Mouse (Mus musculus) hindbrain, postnatal 0 days (tissue): ENCODE measurements at regions not wholly inside any gene's neighbourhood (a gene's known extent, or its start where the extent isn't known, plus 50 kb on each side); places are given as distances from the start of the nearest gene placed in this dataset.

Experiments used
- ATAC-seq: fragments of 200-750 bp; cut with Nextera tagmentation; 2 replicates; pipeline ENCODE4 v1.8.0; 2017; ENCODE audit warnings: mild to moderate bottlenecking, moderate TSS enrichment, moderate library complexity
- DNase-seq: peaks from one replicate; pipeline ENCODE4 v3.0.0-alpha.2; 2015; ENCODE audit warnings: low spot score
- H3K27ac ChIP-seq: fragments of 300-500 bp; sonication (generic); 2 replicates; pipeline ENCODE4 v1.5.1; 2014; ENCODE audit warnings: mild to moderate bottlenecking
- H3K27me3 ChIP-seq: fragments of 300-500 bp; sonication (generic); 2 replicates; pipeline ENCODE4 v1.6.1; 2014; ENCODE audit warnings: low read length, mixed read lengths; ENCODE audit not compliant: insufficient read depth
- H3K36me3 ChIP-seq: fragments of 300-500 bp; sonication (generic); 2 replicates; pipeline ENCODE4 v1.6.1; 2014; ENCODE audit warnings: low read length, mixed read lengths; ENCODE audit not compliant: insufficient read depth
- H3K4me1 ChIP-seq: fragments of 300-500 bp; sonication (generic); 2 replicates; pipeline ENCODE4 v1.6.1; 2014; ENCODE audit warnings: antibody characterized with exemption, low read length, mixed read lengths; ENCODE audit not compliant: insufficient read depth
- H3K4me2 ChIP-seq: fragments of 300-500 bp; sonication (generic); 2 replicates; pipeline ENCODE4 v1.6.1; 2014; ENCODE audit warnings: low read depth, mild to moderate bottlenecking, low read length, moderate library complexity, mixed read lengths
- H3K4me3 ChIP-seq: fragments of 300-500 bp; sonication (generic); 2 replicates; pipeline ENCODE4 v1.5.1; 2014; ENCODE audit warnings: low read length
- H3K9ac ChIP-seq: fragments of 300-500 bp; sonication (generic); replicated peaks from 2 replicates; pipeline ENCODE4 v1.6.1; 2014; ENCODE audit warnings: mild to moderate bottlenecking, low read length, moderate library complexity, mixed read lengths
- H3K9me3 ChIP-seq: fragments of 300-500 bp; sonication (generic); 2 replicates; pipeline ENCODE4 v1.6.1; 2016; ENCODE audit warnings: low read length, mixed read lengths
- CTCF ChIP-seq: IDR thresholded peaks from 2 replicates; pipeline ENCODE4 v1.5.1; 2016; ENCODE audit warnings: antibody characterized with exemption, control low read depth, low read depth
- WGBS: fragments of 180-500 bp; shearing (Covaris S2); extraction: QIAGEN DNeasy Blood & Tissue Kit; methylation state at CpG from one replicate; pipeline ENCODE4 v1.1.7; 2014; 5-methylcytosine and 5-hydroxymethylcytosine counted together

GRCm38 (mm10) chr15:25059347-25059746 is 354.2 kb downstream of the Basp1 start:
- Histone ChIP-seq H3K27ac (no peak overlapping the region), H3K9me3 (peaks cover 4% of the 10 kb centered on the region; the same call in 1 of the 2 replicates), H3K4me2 (no peak overlapping the region), H3K4me3 (no peak overlapping the region), H3K9ac (no peak overlapping the region), H3K36me3 (no peaks in the 10 kb centered on the region), H3K27me3 (no peaks in the 10 kb centered on the region), H3K4me1 (no peaks in the 10 kb centered on the region)
- ATAC-seq (no peak), DNase-seq (peak; percentile 19)
- TF ChIP-seq CTCF, result no peak

GRCm38 (mm10) chr15:25047875-25048274 is 365.7 kb downstream of the Basp1 start:
- H3K36me3 ChIP-seq, result no peaks in the 10 kb centered on the region
- 52% methylated on average over 1 of the region's 1 CpGs for WGBS
- H3K9ac ChIP-seq, result no peak overlapping the region
- H3K4me3 ChIP-seq, result no peak overlapping the region
- peak; percentile 73 for TF ChIP-seq CTCF
- DNase-seq (peak; percentile 82), ATAC-seq (no peak)
- H3K27me3 ChIP-seq, result no peaks in the 10 kb centered on the region
- no peaks in the 10 kb centered on the region for H3K9me3 ChIP-seq
- H3K27ac ChIP-seq, result no peak overlapping the region
- H3K4me2 ChIP-seq, result no peak overlapping the region
- no peaks in the 10 kb centered on the region for H3K4me1 ChIP-seq

GRCm38 (mm10) chr15:25046514-25047138 is 366.9 kb downstream of the Basp1 start:
- H3K4me3 ChIP-seq, result no peak overlapping the region
- peak; percentile 47; the same call in 1 of the 2 replicates for ATAC-seq

GRCm38 (mm10) chr15:25036231-25036630 is 377.3 kb downstream of the Basp1 start:
- no peaks in the 10 kb centered on the region for H3K27me3 ChIP-seq
- H3K9me3 ChIP-seq, result no peaks in the 10 kb centered on the region
- TF ChIP-seq CTCF, result no peak
- no peaks in the 10 kb centered on the region for H3K36me3 ChIP-seq
- no peak overlapping the region for H3K4me3 ChIP-seq
- H3K27ac ChIP-seq, result no peak overlapping the region
- ATAC-seq (no peak), DNase-seq (no peak)
- 90% methylated on average over 3 of the region's 3 CpGs for WGBS
- no peak overlapping the region for H3K4me2 ChIP-seq
- H3K4me1 ChIP-seq, result no peaks in the 10 kb centered on the region
- no peak overlapping the region for H3K9ac ChIP-seq

More at GRCm38 (mm10) chr15:25046514-25047138, 366.9 kb downstream of the Basp1 start:
- Histone ChIP-seq H3K36me3 (no peaks in the 10 kb centered on the region), H3K27ac (no peak overlapping the region), H3K9me3 (no peaks in the 10 kb centered on the region), H3K9ac (no peak overlapping the region), H3K4me1 (no peaks in the 10 kb centered on the region), H3K4me2 (no peak overlapping the region), H3K27me3 (no peaks in the 10 kb centered on the region)
- WGBS, result 31% methylated on average over 5 of the region's 5 CpGs
- DNase-seq, result peak; percentile 15
- no peak for TF ChIP-seq CTCF

- WGBS, result 61% methylated on average over 8 of the region's 8 CpGs
- Histone ChIP-seq H3K4me2 (no peak overlapping the region), H3K27ac (no peak overlapping the region), H3K4me1 (no peaks in the 10 kb centered on the region), H3K36me3 (no peaks in the 10 kb centered on the region), H3K27me3 (no peaks in the 10 kb centered on the region), H3K9ac (no peak overlapping the region), H3K4me3 (no peak overlapping the region), H3K9me3 (no peaks in the 10 kb centered on the region)
- no peak for ATAC-seq
- DNase-seq, result no peak
- TF ChIP-seq CTCF, result no peak
These were observed 385.7 kb downstream of the Basp1 start for GRCm38 (mm10) chr15:25027865-25028264.

- peak; percentile 54 for TF ChIP-seq CTCF
- H3K27me3 ChIP-seq, result no peaks in the 10 kb centered on the region
- ATAC-seq (peak; percentile 80), DNase-seq (peak; percentile 72)
- peak overlapping the region; percentile 30 for H3K4me3 ChIP-seq
- under 1% methylated on average over 15 of the region's 15 CpGs for WGBS
- H3K4me1 ChIP-seq, result no peaks in the 10 kb centered on the region
- H3K4me2 ChIP-seq, result peak overlapping the region; percentile 55
- H3K27ac ChIP-seq, result peak overlapping the region; percentile 78
- H3K9ac ChIP-seq, result peak overlapping the region; percentile 36
- H3K9me3 ChIP-seq, result no peaks in the 10 kb centered on the region
- no peaks in the 10 kb centered on the region for H3K36me3 ChIP-seq
These were observed 386.6 kb downstream of the Basp1 start for GRCm38 (mm10) chr15:25026786-25027461.

- DNase-seq, result peak; percentile 35
These were observed 387.2 kb downstream of the Basp1 start for GRCm38 (mm10) chr15:25026351-25026750.

More at GRCm38 (mm10) chr15:25026351-25026750, 387.2 kb downstream of the Basp1 start:
- H3K27ac ChIP-seq, result peak overlapping the region; percentile 78
- no peaks in the 10 kb centered on the region for H3K9me3 ChIP-seq
- H3K27me3 ChIP-seq, result no peaks in the 10 kb centered on the region
- H3K36me3 ChIP-seq, result no peaks in the 10 kb centered on the region
- WGBS, result 12% methylated on average over 8 of the region's 8 CpGs
- ATAC-seq, result no peak
- no peaks in the 10 kb centered on the region for H3K4me1 ChIP-seq
- no peak for TF ChIP-seq CTCF
- H3K4me2 ChIP-seq, result peak overlapping the region; percentile 55
- 0 out of 2 replicates have a peak overlapping the region, but pooled peaks have one; percentile 21 for H3K9ac ChIP-seq
- H3K4me3 ChIP-seq, result peak overlapping the region; percentile 30; the same call in 1 of the 2 replicates
